ENCODE assay signal across 22 mouse cellular contexts in the genomic region with DNA sequence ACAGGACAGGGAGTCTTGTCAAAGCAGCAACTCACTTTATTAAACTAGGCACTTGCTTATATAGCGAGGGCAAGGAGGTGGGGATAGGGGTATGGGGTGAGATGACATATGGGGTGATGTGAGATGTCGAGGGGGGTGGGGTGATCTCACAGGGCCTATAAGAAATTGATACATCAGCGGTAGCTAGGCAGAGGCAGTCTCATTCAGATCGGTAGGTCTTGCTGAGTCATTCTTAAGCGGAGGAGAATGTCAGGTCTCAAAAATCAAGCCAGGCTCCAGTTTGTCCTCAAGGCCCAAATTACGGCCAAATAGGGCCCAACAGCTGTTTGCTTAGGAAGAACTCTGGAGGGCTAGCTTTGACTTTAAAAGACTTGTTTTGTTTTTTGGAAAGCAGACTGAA.
DNase-seq lines count a peak whose midpoint lies in the region; ATAC-seq and TF ChIP-seq lines count a peak whose summit lies in the region.
"Had no signal": no experiment of that assay in that cellular context is flagged by ENCODE, and none has a peak within 500 bp of the region (broad histone marks: within the 10 kb centered on the region; RNA-seq: fewer than 3 reads in every experiment).

No protein-coding gene starts in this region.

- WGBS in heart, embryonic 10.5 days, result 97% methylated on average over 6 of the region's 6 CpGs
- 92% methylated on average over 6 of the region's 6 CpGs for WGBS in kidney, embryonic 16.5 days

- no peak overlapping the region for H3K27ac ChIP-seq in heart, embryonic 10.5 days
- no peak overlapping the region for H3K27ac ChIP-seq in ES-E14 (ENCODE audit: insufficient read depth, low read depth, low read length, poor library complexity, severe bottlenecking)
- H3K27ac ChIP-seq in kidney, embryonic 16.5 days (ENCODE audit: low read length), result no peak overlapping the region
- H3K27ac ChIP-seq: embryonic facial prominence, embryonic 10.5 days; embryonic facial prominence, embryonic 12.5 days; forebrain, embryonic 13.5 days; forebrain, embryonic 15.5 days had no signal

- peak; percentile 41 for DNase-seq in heart, embryonic 10.5 days (ENCODE audit: low spot score)
- DNase-seq in heart, adult 9 months (ENCODE audit: low spot score in 2 of 2), result no peak
- DNase-seq in ES-E14 (ENCODE audit: low read depth, low spot score) (no peak), R1 (ENCODE audit: low read depth, low spot score) (peak; percentile 51)
- DNase-seq in left cerebral cortex, postnatal 25 days (ENCODE audit: low spot score in 2 of 2), result no peak
- DNase-seq: adrenal gland, adult 8-10 months; adrenal gland, postnatal 14 days; adrenal gland, postnatal 36 days; cerebellum, adult 11-12 months; cerebellum, adult 2 months; cerebellum, adult 9-10 months; cerebellum, postnatal 10 days; cerebellum, postnatal 25 days; forebrain, postnatal 0 days had no signal

- intact Hi-C loops in left cerebral cortex, postnatal 25 days (cut with DNase I), result no loop called here

- no peak overlapping the region for H3K4me2 ChIP-seq in kidney, embryonic 16.5 days (replicated peaks; ENCODE audit: low read depth, low read length)
- H3K4me2 ChIP-seq: embryonic facial prominence, embryonic 12.5 days; forebrain, embryonic 13.5 days; forebrain, embryonic 15.5 days had no signal

- H3K9ac ChIP-seq in ES-E14 (ENCODE audit: insufficient read depth, low read depth, low read length, poor library complexity, severe bottlenecking), result no peak overlapping the region
- no peak overlapping the region for H3K9ac ChIP-seq in kidney, embryonic 16.5 days (replicated peaks; ENCODE audit: low read length)
- H3K9ac ChIP-seq: embryonic facial prominence, embryonic 12.5 days; forebrain, embryonic 13.5 days; forebrain, embryonic 15.5 days; forebrain, postnatal 0 days had no signal

- 0 out of 2 replicates have a peak, but pooled peaks cover 2% of the 10 kb centered on the region for H3K9me3 ChIP-seq in heart, embryonic 10.5 days
- no peaks in the 10 kb centered on the region for H3K9me3 ChIP-seq in ES-E14 (ENCODE audit: control insufficient read depth, insufficient read depth, low read depth, low read length)
- H3K9me3 ChIP-seq in kidney, embryonic 16.5 days (ENCODE audit: low read length), result peaks cover 5% of the 10 kb centered on the region; the same call in 1 of the 2 replicates
- H3K9me3 ChIP-seq: embryonic facial prominence, embryonic 12.5 days; forebrain, embryonic 13.5 days; forebrain, embryonic 15.5 days had no signal

- H3K36me3 ChIP-seq in heart, embryonic 10.5 days, result no peaks in the 10 kb centered on the region; the same call in 1 of the 2 replicates
- H3K36me3 ChIP-seq in ES-E14 (ENCODE audit: control insufficient read depth, insufficient read depth, low read length, poor library complexity, severe bottlenecking), result no peaks in the 10 kb centered on the region
- no peaks in the 10 kb centered on the region for H3K36me3 ChIP-seq in kidney, embryonic 16.5 days (ENCODE audit: insufficient read depth, low read length)
- H3K36me3 ChIP-seq: embryonic facial prominence, embryonic 10.5 days; embryonic facial prominence, embryonic 12.5 days; forebrain, embryonic 15.5 days had no signal

- no peak for ATAC-seq in kidney, embryonic 16.5 days (ENCODE audit: low FRiP score, low TSS enrichment)
- ATAC-seq in granulocyte monocyte progenitor cell, adult 5-6 weeks (replicated peaks; ENCODE audit: poor library complexity, severe bottlenecking), result no peak
- ATAC-seq: activated CD4-positive, CD25-positive, alpha-beta regulatory T cell, adult 4 months; forebrain, embryonic 13.5 days; forebrain, embryonic 15.5 days; forebrain, postnatal 0 days; Patski had no signal

- in situ Hi-C loops in ES-E14 (cut with MboI; ENCODE audit: low sequenced_read_pairs in 2 of 2, unreplicated experiment in 2 of 2), result no loop called here

- peaks cover 12% of the 10 kb centered on the region for H3K4me1 ChIP-seq in heart, embryonic 10.5 days
- peaks cover 0 to 9% of the 10 kb centered on the region in 2 experiments; a peak in 2 of 4 replicates for H3K4me1 ChIP-seq in ES-E14 (ENCODE audit: control insufficient read depth in 2 of 2, insufficient read depth in 2 of 2, low read length in 2 of 2, poor library complexity in 1 of 2)
- peaks cover 17% of the 10 kb centered on the region for H3K4me1 ChIP-seq in kidney, embryonic 16.5 days (ENCODE audit: insufficient read depth, low read length)
- H3K4me1 ChIP-seq: embryonic facial prominence, embryonic 12.5 days had no signal

- H3K27me3 ChIP-seq in heart, embryonic 10.5 days (ENCODE audit: insufficient read depth, poor library complexity, severe bottlenecking), result no peaks in the 10 kb centered on the region
- H3K27me3 ChIP-seq in kidney, embryonic 16.5 days (ENCODE audit: insufficient read depth, low read length), result no peaks in the 10 kb centered on the region
- H3K27me3 ChIP-seq: embryonic facial prominence, embryonic 12.5 days; forebrain, embryonic 13.5 days; forebrain, embryonic 15.5 days; Patski had no signal

- H3K4me3 ChIP-seq in heart, embryonic 10.5 days, result no peak overlapping the region
- no peak overlapping the region for H3K4me3 ChIP-seq in ES-E14 (ENCODE audit: insufficient read depth in 1 of 2, low read depth in 1 of 2, low read length in 2 of 2, poor library complexity in 1 of 2, severe bottlenecking in 1 of 2)
- H3K4me3 ChIP-seq in kidney, embryonic 16.5 days (ENCODE audit: low read length), result no peak overlapping the region
- H3K4me3 ChIP-seq: embryonic facial prominence, embryonic 10.5 days; embryonic facial prominence, embryonic 12.5 days; forebrain, embryonic 13.5 days; forebrain, embryonic 15.5 days had no signal

TF ChIP-seq in ES-E14, 5 proteins besides CTCF, POLR2A, EP300 and RAD21:
- peak; percentile 77 for TF ChIP-seq MAFK (IDR thresholded peaks at IDR 0.05; ENCODE audit: insufficient read depth, low read depth, low read length)
- no peak for TF ChIP-seq HCFC1 (IDR thresholded peaks at IDR 0.05; ENCODE audit: borderline replicate concordance, insufficient read depth, low read length)
TF ChIP-seq in ES-E14: peak in this region for 1.

Comparison
In these comparisons a context has a peak if more than half of its experiments do, and no peak if none do; other contexts are left out.
1. DNase-seq: peak in heart, embryonic 10.5 days (single experiment) and R1 (single experiment); none in heart, adult 9 months (0 of 2), ES-E14 (single experiment) and left cerebral cortex, postnatal 25 days (0 of 2).